Mouse (Mus musculus) neural tube, embryonic 12.5 days (tissue): Measurements from ENCODE around the gene Cep78. TPM values are rescaled to one million over a fixed set of nuclear protein-coding genes. Genes with fewer than 3 reads are reported as not detected.
"Not testable (repeated sequence)": the region's sequence is repeated elsewhere in the genome, so short reads cannot be mapped to it uniquely, and the experiment has no call there.

ENCODE experiments used
- ATAC-seq: fragments of 200-750 bp; cut with Nextera tagmentation; 2 replicates; pipeline ENCODE4 v1.8.0; 2017; ENCODE audit warnings: low read depth, mild to moderate bottlenecking, moderate TSS enrichment, moderate library complexity; ENCODE audit not compliant: low FRiP score
- H3K27ac ChIP-seq: fragments of 300-500 bp; sonication (generic); 2 replicates; pipeline ENCODE4 v1.5.1; 2016
- H3K27me3 ChIP-seq: fragments of 300-500 bp; sonication (generic); replicated peaks from 2 replicates; pipeline ENCODE4 v1.6.1; 2016; ENCODE audit warnings: mild to moderate bottlenecking
- H3K36me3 ChIP-seq: fragments of 300-500 bp; sonication (generic); 2 replicates; pipeline ENCODE4 v1.6.1; 2016; ENCODE audit warnings: mild to moderate bottlenecking
- H3K4me1 ChIP-seq: fragments of 300-500 bp; sonication (generic); 2 replicates; pipeline ENCODE4 v1.6.1; 2016
- H3K4me2 ChIP-seq: fragments of 300-500 bp; sonication (generic); replicated peaks from 2 replicates; pipeline ENCODE4 v1.6.1; 2016; ENCODE audit warnings: mild to moderate bottlenecking
- H3K4me3 ChIP-seq: fragments of 300-500 bp; sonication (generic); 2 replicates; pipeline ENCODE4 v1.5.1; 2016
- H3K9ac ChIP-seq: fragments of 300-500 bp; sonication (generic); 2 replicates; pipeline ENCODE4 v1.6.1; 2016; ENCODE audit warnings: mild to moderate bottlenecking
- H3K9me3 ChIP-seq: fragments of 300-500 bp; sonication (generic); 2 replicates; pipeline ENCODE4 v1.6.1; 2016; ENCODE audit warnings: mild to moderate bottlenecking
- WGBS: fragments of 180-500 bp; shearing (Covaris S2); methylation state at CpG from one replicate; pipeline ENCODE4 v1.1.7; 2016; 5-methylcytosine and 5-hydroxymethylcytosine counted together
- polyA plus RNA-seq: library from polyadenylated mRNA; unstranded; fragments of >200 nt; fragmentation: Nextera tagmentation; extraction: Ambion mirVana; gene quantifications from 2 replicates; pipeline ENCODE4 v1.2.1, GENCODE M21; 2016

The Cep78 gene
- polyA plus RNA-seq = 53.5 and 55.6 TPM in 2 replicates

- H3K36me3 ChIP-seq = peaks cover 13% of the 10 kb centered on the region; the same call in 1 of the 2 replicates
- H3K4me3 ChIP-seq = peak within 1 kb of the TSS; percentile 84
- peak within 1 kb of the TSS; percentile 84 for H3K27ac ChIP-seq
- H3K4me2 ChIP-seq = peak within 1 kb of the TSS; percentile 67
- H3K9me3 ChIP-seq = no peaks in the 10 kb centered on the region
- H3K27me3 ChIP-seq = no peaks in the 10 kb centered on the region
- peak; percentile 92 for ATAC-seq
- peak within 1 kb of the TSS; percentile 92 for H3K9ac ChIP-seq
- peaks cover 15% of the 10 kb centered on the region for H3K4me1 ChIP-seq
- under 1% methylated on average over 88 of the region's 88 CpGs for WGBS
Observed at GRCm38 (mm10) chr19:15984449-15985171, at the start of gene Cep78. Cep78 (minus strand) TSS chr19:15984989.

DNA sequence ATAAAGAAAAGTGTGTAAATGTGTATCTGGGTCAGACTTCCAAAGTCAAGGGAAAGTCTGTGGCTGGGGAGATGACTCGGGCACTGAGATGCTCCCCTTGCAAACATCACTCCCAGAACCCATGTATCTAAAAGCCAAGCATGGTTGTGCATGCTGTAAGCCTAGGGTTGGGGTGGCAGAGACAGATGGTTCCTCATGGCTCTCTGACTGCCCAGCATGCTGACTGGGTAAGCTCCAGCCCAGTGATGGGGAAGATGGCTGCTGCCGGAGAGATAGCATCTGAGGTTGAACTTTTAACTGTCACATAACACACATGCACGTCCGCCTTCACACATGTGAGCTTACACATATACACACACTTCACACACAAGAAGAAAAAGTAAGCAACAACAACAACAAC, 46.5 kb upstream of the Cep78 start:
- Histone ChIP-seq H3K4me3 (no peak overlapping the region), H3K9ac (no peak overlapping the region), H3K9me3 (no peaks in the 10 kb centered on the region), H3K27ac (no peak overlapping the region), H3K4me2 (no peak overlapping the region), H3K4me1 (0 out of 2 replicates have a peak, but pooled peaks cover 2% of the 10 kb centered on the region), H3K36me3 (no peaks in the 10 kb centered on the region), H3K27me3 (no peaks in the 10 kb centered on the region)
- ATAC-seq = no peak
- 95% methylated on average over 4 of the region's 4 CpGs for WGBS

DNA sequence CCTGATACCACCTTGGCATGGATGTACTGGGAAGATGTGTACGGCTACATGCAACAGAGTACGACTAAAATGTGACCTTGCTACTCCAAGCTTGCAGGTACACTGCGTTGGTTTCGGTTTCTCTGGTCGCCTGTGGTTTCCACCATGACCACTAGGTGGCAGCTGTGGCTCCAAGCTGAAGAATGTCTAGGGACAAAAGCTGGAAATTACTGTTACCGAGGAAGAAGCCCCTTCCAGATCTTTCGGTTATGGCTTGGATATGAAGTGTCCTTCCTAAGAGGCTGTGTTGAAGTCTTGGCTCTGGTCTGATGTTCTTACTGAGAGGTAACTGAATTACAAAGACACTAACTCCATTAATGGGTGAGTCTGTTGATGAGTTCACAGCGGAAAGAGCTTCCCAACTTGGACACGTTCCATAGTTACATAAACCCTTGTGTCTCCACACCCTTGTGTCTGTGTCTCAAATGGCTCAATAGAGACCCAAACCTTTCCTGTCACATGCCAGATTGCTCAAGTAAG, 44.5 kb upstream of the Cep78 start:
- H3K4me2 ChIP-seq = peak overlapping the region; percentile 46
- WGBS = 31% methylated on average over 7 of the region's 9 CpGs

DNA sequence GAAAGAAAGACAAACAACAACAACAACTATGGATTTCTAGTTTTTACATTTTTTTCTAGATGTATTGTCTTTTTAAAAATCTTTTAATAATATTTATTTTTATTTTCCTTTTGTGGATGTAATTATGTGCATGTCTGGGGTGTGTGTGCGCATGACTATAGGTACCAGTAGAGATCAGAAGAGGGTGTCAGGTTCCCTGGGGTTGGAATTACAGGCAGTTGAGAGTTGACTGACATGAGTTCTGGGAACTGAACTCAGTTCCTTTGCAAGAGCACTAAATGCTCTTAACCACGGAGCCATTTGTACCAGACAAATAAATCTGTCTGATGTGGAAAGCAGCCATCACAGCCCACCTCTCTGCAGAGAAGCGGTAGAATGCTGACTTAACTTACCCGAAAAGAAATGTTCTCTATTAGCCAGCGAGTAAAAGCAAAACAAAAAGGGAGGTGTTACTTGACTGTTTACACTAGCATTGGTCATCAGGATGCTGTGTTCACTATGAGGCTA, 44.0 kb upstream of the Cep78 start:
- ATAC-seq = no peak
- H3K4me1 ChIP-seq = 0 out of 2 replicates have a peak, but pooled peaks cover 2% of the 10 kb centered on the region
- WGBS = 56% methylated on average over 5 of the region's 5 CpGs
- no peak overlapping the region for H3K9ac ChIP-seq
- no peak overlapping the region for H3K27ac ChIP-seq
- H3K27me3 ChIP-seq = no peaks in the 10 kb centered on the region
- peak overlapping the region; percentile 46 for H3K4me2 ChIP-seq
- 0 out of 2 replicates have a peak overlapping the region, but pooled peaks have one; percentile 9 for H3K4me3 ChIP-seq
- no peaks in the 10 kb centered on the region for H3K36me3 ChIP-seq
- H3K9me3 ChIP-seq = no peaks in the 10 kb centered on the region

More for the DNA sequence above, 44.5 kb upstream of the Cep78 start:
- not testable (repeated sequence) for H3K9ac ChIP-seq, H3K27me3 ChIP-seq, H3K27ac ChIP-seq, H3K9me3 ChIP-seq, H3K4me1 ChIP-seq, H3K36me3 ChIP-seq
- peak; percentile 74 for ATAC-seq
- 0 out of 2 replicates have a peak overlapping the region, but pooled peaks have one; percentile 9 for H3K4me3 ChIP-seq

DNA sequence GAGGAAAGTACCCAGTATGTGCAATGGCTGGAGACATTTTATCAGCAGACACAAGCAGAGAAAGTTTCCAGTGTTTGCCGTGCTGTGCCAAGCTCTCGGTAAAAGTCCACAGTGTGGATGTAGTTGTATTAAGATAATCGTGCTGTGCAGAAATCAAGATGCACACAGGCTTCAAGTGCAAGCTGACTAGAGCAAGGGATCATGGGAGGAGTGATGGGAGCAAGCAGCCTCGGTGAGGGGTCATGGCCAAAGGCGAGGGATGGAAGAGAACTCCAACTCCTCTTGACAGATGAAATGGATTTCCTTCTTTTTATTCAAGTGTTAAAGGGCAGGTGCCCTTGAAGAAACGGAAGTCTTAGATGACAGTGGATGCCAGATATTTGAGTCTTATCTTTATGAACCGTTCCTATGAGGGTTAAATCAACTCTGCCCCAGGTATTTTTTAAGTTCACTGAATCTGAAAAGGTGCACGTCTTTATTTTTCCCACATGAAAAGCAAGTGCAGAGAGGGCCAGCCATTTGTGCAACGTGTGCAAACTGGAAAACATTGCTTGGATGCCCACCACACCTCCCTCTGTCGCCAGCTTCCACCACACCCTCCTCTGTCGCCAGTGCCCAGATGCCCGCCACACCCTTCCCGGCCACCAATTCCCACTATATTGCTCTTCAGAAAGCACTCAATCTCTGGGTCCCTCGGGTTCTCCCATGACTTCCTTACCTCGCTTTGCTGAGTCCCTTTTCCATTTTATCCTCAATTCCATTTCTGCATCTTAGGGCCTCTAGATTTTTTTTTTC, 43.3 kb upstream of the Cep78 start:
- Histone ChIP-seq H3K9me3 (no peaks in the 10 kb centered on the region), H3K27ac (no peak overlapping the region), H3K4me1 (0 out of 2 replicates have a peak, but pooled peaks cover 2% of the 10 kb centered on the region), H3K9ac (no peak overlapping the region), H3K4me3 (no peak overlapping the region), H3K27me3 (no peaks in the 10 kb centered on the region), H3K36me3 (no peaks in the 10 kb centered on the region), H3K4me2 (no peak overlapping the region)
- WGBS = 84% methylated on average over 15 of the region's 15 CpGs
- no peak for ATAC-seq

DNA sequence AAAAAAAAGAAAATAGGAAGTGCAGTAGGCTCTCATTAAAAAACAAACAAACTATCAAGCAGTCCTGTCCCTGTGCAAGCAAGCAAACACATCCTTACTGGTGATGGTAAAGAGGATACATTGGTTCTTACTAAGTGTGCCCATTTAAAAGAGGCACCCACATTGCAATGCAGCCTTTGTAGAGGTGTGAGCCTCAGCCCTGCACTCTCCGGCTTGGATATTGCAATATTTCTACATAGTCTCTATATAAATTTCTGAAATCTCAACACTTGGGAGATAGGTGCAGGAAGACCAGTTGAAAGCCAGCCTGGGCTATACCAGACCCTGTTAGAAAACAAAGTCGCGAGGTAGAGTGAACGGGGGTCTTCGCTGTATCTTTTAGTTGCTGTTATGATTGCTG, 41.5 kb upstream of the Cep78 start:
- Histone ChIP-seq H3K4me1 (0 out of 2 replicates have a peak, but pooled peaks cover 2% of the 10 kb centered on the region), H3K9ac (no peak overlapping the region), H3K27ac (no peak overlapping the region), H3K9me3 (no peaks in the 10 kb centered on the region), H3K36me3 (no peaks in the 10 kb centered on the region), H3K4me3 (no peak overlapping the region), H3K4me2 (no peak overlapping the region), H3K27me3 (no peaks in the 10 kb centered on the region)
- ATAC-seq = no peak
- 96% methylated on average over 5 of the region's 5 CpGs for WGBS

- Histone ChIP-seq H3K4me2 (no peak overlapping the region), H3K4me3 (no peak overlapping the region), H3K27ac (no peak overlapping the region), H3K9ac (no peak overlapping the region), H3K9me3 (no peaks in the 10 kb centered on the region; the same call in 1 of the 2 replicates), H3K4me1 (no peaks in the 10 kb centered on the region), H3K27me3 (no peaks in the 10 kb centered on the region), H3K36me3 (no peaks in the 10 kb centered on the region)
- ATAC-seq = no peak
- 76% methylated on average over 10 of the region's 10 CpGs for WGBS
Observed at GRCm38 (mm10) chr19:16022178-16022577, 37.4 kb upstream of the Cep78 start.

- Histone ChIP-seq H3K36me3 (no peaks in the 10 kb centered on the region), H3K27me3 (no peaks in the 10 kb centered on the region), H3K9me3 (no peaks in the 10 kb centered on the region; the same call in 1 of the 2 replicates), H3K27ac (no peak overlapping the region), H3K9ac (no peak overlapping the region), H3K4me3 (no peak overlapping the region), H3K4me1 (no peaks in the 10 kb centered on the region), H3K4me2 (no peak overlapping the region)
- no peak for ATAC-seq
- WGBS = 66% methylated on average over 1 of the region's 1 CpGs
Observed at GRCm38 (mm10) chr19:16016171-16016570, 31.4 kb upstream of the Cep78 start.

DNA sequence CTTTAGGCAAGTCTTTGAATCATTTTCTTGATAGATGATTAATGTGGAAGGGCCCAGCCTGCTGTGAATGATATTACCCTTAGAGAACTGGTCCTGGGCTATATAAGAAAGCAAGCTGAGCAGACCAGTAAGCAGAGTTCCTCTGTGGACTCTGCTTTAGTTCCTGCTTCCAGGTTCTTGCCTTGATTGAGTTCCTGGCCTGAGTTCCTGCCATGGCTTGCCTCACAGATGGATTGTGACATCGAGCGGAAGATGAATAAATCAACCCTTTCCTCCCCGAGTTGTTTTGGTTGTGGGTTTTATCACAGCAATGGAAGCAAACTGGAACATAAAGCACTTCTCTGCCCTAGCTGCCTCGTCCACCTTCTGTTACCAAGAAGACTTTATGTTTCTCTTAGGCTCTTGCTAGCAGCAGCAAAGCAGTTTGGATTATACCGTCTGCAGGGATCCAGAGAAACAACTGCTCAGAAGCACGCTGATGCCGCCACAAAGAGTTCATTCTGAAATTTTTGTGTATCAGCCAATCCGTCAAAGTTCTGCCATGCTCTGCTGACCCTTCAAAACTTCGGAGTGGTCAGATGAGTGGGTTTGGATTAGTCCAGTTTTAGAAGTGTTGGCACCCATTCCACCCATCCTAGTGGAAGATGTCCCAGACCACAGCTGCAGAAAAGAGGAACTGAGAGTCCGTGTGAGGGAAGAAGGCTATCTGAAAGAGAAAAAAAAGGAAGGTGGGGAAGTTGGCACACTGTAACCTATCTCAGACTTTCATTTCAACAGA, 30.6 kb upstream of the Cep78 start:
- Histone ChIP-seq H3K9ac (no peak overlapping the region), H3K4me3 (no peak overlapping the region), H3K9me3 (no peaks in the 10 kb centered on the region; the same call in 1 of the 2 replicates), H3K4me1 (no peaks in the 10 kb centered on the region), H3K36me3 (no peaks in the 10 kb centered on the region), H3K4me2 (no peak overlapping the region), H3K27ac (no peak overlapping the region), H3K27me3 (no peaks in the 10 kb centered on the region)
- no peak for ATAC-seq
- WGBS = 79% methylated on average over 10 of the region's 10 CpGs

GRCm38 (mm10) chr19:16009746-16010337, 25.1 kb upstream of the Cep78 start:
- H3K27me3 ChIP-seq = no peaks in the 10 kb centered on the region
- H3K9ac ChIP-seq = no peak overlapping the region
- ATAC-seq = peak; percentile 87
- H3K36me3 ChIP-seq = no peaks in the 10 kb centered on the region
- H3K4me2 ChIP-seq = no peak overlapping the region
- H3K4me3 ChIP-seq = no peak overlapping the region
- peaks cover 3% of the 10 kb centered on the region; the same call in 1 of the 2 replicates for H3K4me1 ChIP-seq
- H3K27ac ChIP-seq = no peak overlapping the region
- no peaks in the 10 kb centered on the region for H3K9me3 ChIP-seq
- WGBS = 46% methylated on average over 6 of the region's 6 CpGs

DNA sequence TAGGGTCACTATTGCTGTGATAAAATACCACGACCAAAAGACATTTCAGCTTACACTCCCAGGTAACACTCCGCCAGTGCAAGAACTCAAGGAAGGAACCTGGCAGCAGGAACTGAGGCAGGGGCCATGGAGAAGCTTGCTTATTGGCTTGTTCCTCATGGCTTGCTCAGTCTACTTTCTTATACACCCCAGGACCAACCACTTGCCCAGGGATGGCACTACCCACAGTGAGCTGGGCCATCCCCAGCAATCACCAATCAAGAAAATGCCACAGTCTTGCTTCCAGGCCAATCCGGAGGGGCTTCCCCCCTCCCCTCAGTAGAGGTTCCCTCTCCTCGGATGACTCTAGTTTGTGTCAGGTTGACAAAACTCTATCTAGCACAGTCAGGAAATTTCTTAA, 24.3 kb upstream of the Cep78 start:
- no peak for ATAC-seq
- Histone ChIP-seq H3K4me2 (no peak overlapping the region), H3K9ac (no peak overlapping the region), H3K27ac (no peak overlapping the region), H3K4me3 (no peak overlapping the region), H3K9me3 (no peaks in the 10 kb centered on the region), H3K36me3 (no peaks in the 10 kb centered on the region), H3K27me3 (no peaks in the 10 kb centered on the region), H3K4me1 (peaks cover 3% of the 10 kb centered on the region; the same call in 1 of the 2 replicates)
- 77% methylated on average over 4 of the region's 4 CpGs for WGBS
